Mouse (Mus musculus) erythroid progenitor cell, adult 5-6 weeks (primary cell): ENCODE results near the gene Gpr137. TPM values are rescaled to one million over a fixed set of nuclear protein-coding genes. Genes with fewer than 3 reads are reported as not detected.
"Not testable (repeated sequence)": the region's sequence is repeated elsewhere in the genome, so short reads cannot be mapped to it uniquely, and the experiment has no call there.

Source experiments
- ATAC-seq: replicated peaks from 2 replicates; pipeline ENCODE4 v1.8.0; 2016; ENCODE audit warnings: moderate number of reproducible peaks, mild to moderate bottlenecking, moderate TSS enrichment, inconsistent platforms; ENCODE audit not compliant: poor library complexity, low FRiP score, severe bottlenecking
- total RNA-seq, 2 experiments: library from RNA; stranded (forward) in 1 of 2; stranded (reverse) in 1 of 2; fragments of 150-400 nt in 1 of 2; fragments of 186-747, 209-891 nt in 1 of 2; gene quantifications; 2 replicates each; pipeline versions ENCODE4 v1.2.3 to v1.2.4; 2015 to 2017; ENCODE audit warnings: low replicate concordance in 2 of 2

Gpr137 gene
- total RNA-seq, 2 experiments from 2014 or later = 2.9 TPM; not detected in 1

- ATAC-seq = peak; percentile 93
These were observed 32.6 kb downstream of the Gpr137 start, which contains the start of the genes Trmt112 and Prdx5 for GRCm38 (mm10) chr19:6909507-6910289. Gene Trmt112 (plus strand): TSS chr19:6909698. Gene Prdx5 (minus strand): TSS chr19:6910106.

DNA sequence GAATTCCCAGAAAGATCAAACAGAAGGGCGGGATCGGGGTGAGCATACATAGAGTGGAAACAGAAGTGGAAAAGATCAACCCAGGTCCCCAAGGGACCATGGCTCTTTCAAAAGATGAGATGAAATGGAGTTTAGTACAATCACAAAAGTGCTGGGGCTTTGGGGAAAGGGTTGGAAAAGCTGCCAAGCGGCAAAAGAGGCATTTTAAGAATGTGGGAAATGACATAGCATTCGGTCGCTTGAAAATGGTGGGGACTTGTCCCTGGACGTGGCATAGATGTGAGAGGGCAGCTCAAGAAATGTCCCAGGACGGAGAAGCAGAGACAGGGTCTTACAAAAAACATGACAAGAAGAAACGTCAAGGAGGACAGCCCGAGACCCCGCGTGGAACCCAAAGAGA is 33.3 kb downstream of the Gpr137 start:
- no peak for ATAC-seq

GRCm38 (mm10) chr19:6907811-6908540 is 34.3 kb downstream of the Gpr137 start:
- ATAC-seq = no peak

DNA sequence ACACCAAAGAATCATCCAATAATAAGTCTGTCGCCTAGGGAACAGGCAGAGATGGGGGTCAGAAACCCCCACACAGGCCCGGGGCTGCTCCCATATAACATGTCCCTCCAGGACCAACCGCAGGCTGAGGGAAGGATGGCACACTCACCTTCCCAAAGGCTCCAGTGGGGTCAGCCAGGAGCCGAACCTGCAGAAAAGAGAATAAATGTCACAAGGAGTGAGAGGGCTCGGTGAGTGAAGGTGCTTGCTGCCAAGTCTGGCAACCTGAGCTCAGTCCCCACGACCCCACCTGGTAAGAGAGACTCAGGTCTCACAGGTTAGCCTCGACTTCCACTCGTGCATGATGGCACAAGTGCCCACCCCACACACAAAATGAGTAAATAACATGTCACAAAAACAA is 35.2 kb downstream of the Gpr137 start:
- no peak for ATAC-seq

- no peak for ATAC-seq
These were observed 36.1 kb downstream of the Gpr137 start for GRCm38 (mm10) chr19:6906199-6906598.

DNA sequence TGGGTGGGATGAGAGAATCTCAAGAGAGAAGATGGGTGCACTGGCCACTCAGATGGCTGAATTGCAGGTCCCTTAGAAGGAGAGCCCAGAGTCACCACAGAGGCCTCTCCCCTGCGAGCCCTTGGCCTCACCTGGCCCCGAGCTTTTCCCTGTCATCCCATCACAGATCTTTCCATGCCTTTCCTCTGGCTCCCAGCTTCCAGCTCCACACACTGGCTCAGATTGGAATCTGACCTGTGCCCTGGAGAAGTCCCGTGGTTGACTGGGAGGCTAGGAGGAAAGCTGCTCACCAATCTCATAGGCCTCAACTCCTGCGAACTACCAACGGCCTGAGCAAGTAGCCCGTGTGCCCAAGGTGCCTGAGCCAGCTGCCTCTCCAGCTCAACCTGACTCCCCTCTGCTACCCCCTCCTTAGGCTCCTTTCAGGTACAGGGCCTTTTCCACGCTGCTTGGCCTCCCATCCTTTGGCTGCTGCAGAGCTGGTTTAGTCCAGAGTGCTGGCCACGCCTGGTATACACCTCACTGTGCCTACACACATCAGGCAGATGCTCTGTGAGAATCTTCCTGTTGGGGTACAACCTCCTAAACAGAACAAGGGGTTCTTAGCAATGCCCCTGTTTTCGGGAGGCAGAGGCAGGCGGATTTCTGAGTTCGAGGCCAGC is 36.7 kb downstream of the Gpr137 start:
- ATAC-seq = no peak

GRCm38 (mm10) chr19:6904846-6905245 is 37.4 kb downstream of the Gpr137 start:
- no peak for ATAC-seq

GRCm38 (mm10) chr19:6903031-6903430 is 39.2 kb downstream of the Gpr137 start:
- ATAC-seq = no peak

GRCm38 (mm10) chr19:6899641-6900040 is 42.6 kb downstream of the Gpr137 start:
- no peak for ATAC-seq

DNA sequence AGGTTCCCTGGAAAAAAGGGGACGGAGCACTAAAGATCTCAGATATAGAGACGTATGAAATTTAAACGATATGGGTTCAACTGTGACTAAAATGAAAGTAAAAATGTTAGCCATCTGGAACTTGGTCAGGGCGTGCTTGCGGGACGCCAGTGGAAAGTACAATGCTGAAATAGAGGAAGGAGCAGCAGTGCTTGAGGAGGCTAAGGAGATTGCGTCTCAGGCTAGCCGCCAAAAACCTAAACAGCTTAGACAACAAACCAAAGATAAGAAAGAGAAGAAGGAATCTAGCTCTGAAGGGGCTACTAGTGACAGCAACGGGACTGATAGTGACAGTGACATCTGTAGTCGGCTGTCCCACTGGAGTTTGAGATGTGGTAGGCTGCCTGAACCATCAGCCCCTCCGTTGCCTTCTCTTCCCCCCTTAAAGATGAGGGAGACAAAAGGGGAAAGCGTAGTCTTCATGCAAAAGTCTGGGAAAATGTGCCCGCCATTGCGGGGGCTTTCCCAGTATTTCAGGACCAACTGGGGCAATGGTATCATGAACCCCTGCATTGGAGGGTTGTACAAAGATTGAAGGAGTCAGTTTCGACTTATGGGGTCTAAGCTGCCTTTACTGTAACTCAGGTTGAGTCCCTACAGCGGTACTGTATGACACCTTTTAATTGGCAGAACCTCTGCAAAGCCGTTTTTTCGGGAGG is 46.5 kb downstream of the Gpr137 start:
- not testable (repeated sequence) for ATAC-seq

GRCm38 (mm10) chr19:6893731-6894451 is 48.4 kb downstream of the Gpr137 start:
- no peak for ATAC-seq

DNA sequence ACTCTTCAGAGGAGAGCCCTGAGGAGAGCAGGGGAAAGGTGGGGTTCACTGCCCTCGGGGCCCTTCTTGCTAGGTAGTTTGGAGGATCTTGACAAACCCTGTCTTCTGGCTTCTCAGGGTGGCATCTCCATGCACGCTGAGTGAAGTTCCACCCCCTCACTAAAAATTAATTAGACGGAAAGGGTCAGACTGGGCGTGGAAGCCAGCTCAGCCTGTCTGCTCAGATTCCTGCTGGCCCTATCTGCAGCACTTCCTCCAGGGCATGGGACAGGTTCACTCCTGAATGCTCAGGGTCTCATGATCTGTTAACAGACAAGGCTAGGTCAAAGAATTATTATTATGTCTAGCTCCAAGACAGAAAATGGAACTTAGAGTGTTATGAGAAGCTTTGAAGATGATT is 49.8 kb downstream of the Gpr137 start:
- ATAC-seq = no peak

Other genes with a start within 250 kb of the Gpr137 start
- gene Rps6ka4, start 101.8 kb downstream of the Gpr137 start, total RNA-seq (2015; ENCODE audit: low replicate concordance) = 0.72 TPM in 1 of 2 replicates, not detected in the other
- gene Rps6ka4, start 101.8 kb downstream of the Gpr137 start, total RNA-seq (2017; ENCODE audit: low replicate concordance) = 1.2 and 1.5 TPM in 2 replicates
- gene Ccdc88b, start 84.3 kb downstream of the Gpr137 start, total RNA-seq (2015; ENCODE audit: low replicate concordance) = 4.2 and 9.4 TPM in 2 replicates
- 6.4 and 12.1 TPM in 2 replicates for gene Ccdc88b, start 84.3 kb downstream of the Gpr137 start, total RNA-seq (2017; ENCODE audit: low replicate concordance)
- gene Trmt112, start 32.8 kb downstream of the Gpr137 start, total RNA-seq (2015; ENCODE audit: low replicate concordance) = 30.6 and 44.0 TPM in 2 replicates
- gene Trmt112, start 32.8 kb downstream of the Gpr137 start, total RNA-seq (2017; ENCODE audit: low replicate concordance) = 20.2 and 33.6 TPM in 2 replicates
- gene Prdx5, start 32.4 kb downstream of the Gpr137 start, total RNA-seq (2015; ENCODE audit: low replicate concordance) = 130 and 145 TPM in 2 replicates
- 101 and 126 TPM in 2 replicates for gene Prdx5, start 32.4 kb downstream of the Gpr137 start, total RNA-seq (2017; ENCODE audit: low replicate concordance)
- gene Esrra, start 20.7 kb downstream of the Gpr137 start, total RNA-seq (2015; ENCODE audit: low replicate concordance) = 2.9 and 3.4 TPM in 2 replicates
- gene Esrra, start 20.7 kb downstream of the Gpr137 start, total RNA-seq (2017; ENCODE audit: low replicate concordance) = 0.61 and 2.7 TPM in 2 replicates
- not detected in 2 replicates for gene Catsperz, start 17.1 kb downstream of the Gpr137 start, total RNA-seq (2015; ENCODE audit: low replicate concordance)
- gene Catsperz, start 17.1 kb downstream of the Gpr137 start, total RNA-seq (2017; ENCODE audit: low replicate concordance) = not detected in 2 replicates
- gene Kcnk4, start 8.0 kb downstream of the Gpr137 start, total RNA-seq (2015; ENCODE audit: low replicate concordance) = not detected in 2 replicates
- not detected in 2 replicates for gene Kcnk4, start 8.0 kb downstream of the Gpr137 start, total RNA-seq (2017; ENCODE audit: low replicate concordance)
- gene Bad, start 619 bp downstream of the Gpr137 start, total RNA-seq (2015; ENCODE audit: low replicate concordance) = 2.9 and 5.0 TPM in 2 replicates
- 6.3 and 10.9 TPM in 2 replicates for gene Bad, start 619 bp downstream of the Gpr137 start, total RNA-seq (2017; ENCODE audit: low replicate concordance)
- 31.0 and 59.1 TPM in 2 replicates for gene Ppp1r14b, start 32.5 kb upstream of the Gpr137 start, total RNA-seq (2015; ENCODE audit: low replicate concordance)
- gene Ppp1r14b, start 32.5 kb upstream of the Gpr137 start, total RNA-seq (2017; ENCODE audit: low replicate concordance) = 0.91 and 10.4 TPM in 2 replicates
- 1.4 and 1.7 TPM in 2 replicates for gene Plcb3, start 34.0 kb upstream of the Gpr137 start, total RNA-seq (2015; ENCODE audit: low replicate concordance)
- 0.68 and 1.8 TPM in 2 replicates for gene Plcb3, start 34.0 kb upstream of the Gpr137 start, total RNA-seq (2017; ENCODE audit: low replicate concordance)
- 38.1 and 93.3 TPM in 2 replicates for gene Fkbp2, start 38.0 kb upstream of the Gpr137 start, total RNA-seq (2015; ENCODE audit: low replicate concordance)
- 31.0 and 34.9 TPM in 2 replicates for gene Fkbp2, start 38.0 kb upstream of the Gpr137 start, total RNA-seq (2017; ENCODE audit: low replicate concordance)
- gene Vegfb, start 45.2 kb upstream of the Gpr137 start, total RNA-seq (2015; ENCODE audit: low replicate concordance) = 13.7 and 22.2 TPM in 2 replicates
- 0.98 and 4.1 TPM in 2 replicates for gene Vegfb, start 45.2 kb upstream of the Gpr137 start, total RNA-seq (2017; ENCODE audit: low replicate concordance)
- 11.5 TPM in 1 of 2 replicates, not detected in the other for gene Dnajc4, start 50.1 kb upstream of the Gpr137 start, total RNA-seq (2015; ENCODE audit: low replicate concordance)
- gene Dnajc4, start 50.1 kb upstream of the Gpr137 start, total RNA-seq (2017; ENCODE audit: low replicate concordance) = 2.2 and 2.6 TPM in 2 replicates
- gene Nudt22, start 53.6 kb upstream of the Gpr137 start, total RNA-seq (2015; ENCODE audit: low replicate concordance) = 4.2 and 10.1 TPM in 2 replicates
- gene Nudt22, start 53.6 kb upstream of the Gpr137 start, total RNA-seq (2017; ENCODE audit: low replicate concordance) = 0.26 and 3.9 TPM in 2 replicates
- gene Trpt1, start 53.7 kb upstream of the Gpr137 start, total RNA-seq (2015; ENCODE audit: low replicate concordance) = not detected in 2 replicates
- gene Trpt1, start 53.7 kb upstream of the Gpr137 start, total RNA-seq (2017; ENCODE audit: low replicate concordance) = not detected in 2 replicates
- 30.6 and 38.6 TPM in 2 replicates for gene Fermt3, start 77.0 kb upstream of the Gpr137 start, total RNA-seq (2015; ENCODE audit: low replicate concordance)
- gene Fermt3, start 77.0 kb upstream of the Gpr137 start, total RNA-seq (2017; ENCODE audit: low replicate concordance) = 63.9 and 69.1 TPM in 2 replicates
- gene Stip1, start 97.5 kb upstream of the Gpr137 start, total RNA-seq (2015; ENCODE audit: low replicate concordance) = 59.5 and 78.6 TPM in 2 replicates
- 48.1 and 60.8 TPM in 2 replicates for gene Stip1, start 97.5 kb upstream of the Gpr137 start, total RNA-seq (2017; ENCODE audit: low replicate concordance)
- gene Macrod1, start 114.3 kb upstream of the Gpr137 start, total RNA-seq (2015; ENCODE audit: low replicate concordance) = not detected in 2 replicates
- 0.53 and 1.2 TPM in 2 replicates for gene Macrod1, start 114.3 kb upstream of the Gpr137 start, total RNA-seq (2017; ENCODE audit: low replicate concordance)
- not detected in 2 replicates for gene Flrt1, start 163.2 kb upstream of the Gpr137 start, total RNA-seq (2015; ENCODE audit: low replicate concordance)
- not detected in 2 replicates for gene Flrt1, start 163.2 kb upstream of the Gpr137 start, total RNA-seq (2017; ENCODE audit: low replicate concordance)